Mouse (Mus musculus): ENCODE data around the gene Acox1. TPM values are rescaled to one million over a fixed set of nuclear protein-coding genes. Genes with fewer than 3 reads are reported as not detected.

The Acox1 gene
- polyA plus RNA-seq, 1 experiment = 22.4 TPM

- Histone ChIP-seq H3K79me3 (ENCODE audit: low read depth) (no peaks in the 10 kb centered on the region), H3K27me3 (ENCODE audit: control insufficient read depth, insufficient read depth, insufficient read length) (no peaks in the 10 kb centered on the region), H3K4me3 (ENCODE audit: insufficient read depth, poor library complexity, severe bottlenecking) (no peak overlapping the region), H3K36me3 (ENCODE audit: control insufficient read depth, insufficient read depth) (no peaks in the 10 kb centered on the region), H3K79me2 (ENCODE audit: control insufficient read depth, insufficient read depth) (no peaks in the 10 kb centered on the region), H3ac (ENCODE audit: control insufficient read depth, insufficient read length, low read depth) (no peak overlapping the region)
- TF ChIP-seq CTCF (IDR thresholded peaks at IDR 0.05; ENCODE audit: control insufficient read depth, insufficient read depth, insufficient read length) (no peak), FOSL1 (IDR thresholded peaks at IDR 0.05; ENCODE audit: insufficient read depth, low read length, poor library complexity, severe bottlenecking) (no peak), MAX (IDR thresholded peaks at IDR 0.05) (no peak), CEBPB (IDR thresholded peaks at IDR 0.05; ENCODE audit: low read depth) (no peak), USF1 (IDR thresholded peaks at IDR 0.05; ENCODE audit: low read depth) (no peak), MYOD1 (IDR thresholded peaks at IDR 0.05; ENCODE audit: control insufficient read depth, insufficient read length, low read depth) (no peak), MYOG (IDR thresholded peaks at IDR 0.05; ENCODE audit: control insufficient read depth, extremely low read depth, insufficient read length) (no peak)
Measured at GRCm38 (mm10) chr11:116222740-116223059, 23.9 kb upstream of the Acox1 start.

- TF ChIP-seq MAX (IDR thresholded peaks at IDR 0.05) (no peak), FOSL1 (IDR thresholded peaks at IDR 0.05; ENCODE audit: insufficient read depth, low read length, poor library complexity, severe bottlenecking) (no peak), MYOD1 (IDR thresholded peaks at IDR 0.05; ENCODE audit: control insufficient read depth, insufficient read length, low read depth) (no peak), MYOG (IDR thresholded peaks at IDR 0.05; ENCODE audit: control insufficient read depth, extremely low read depth, insufficient read length) (no peak), CTCF (IDR thresholded peaks at IDR 0.05; ENCODE audit: control insufficient read depth, insufficient read depth, insufficient read length) (no peak), CEBPB (IDR thresholded peaks at IDR 0.05; ENCODE audit: low read depth) (no peak), USF1 (IDR thresholded peaks at IDR 0.05; ENCODE audit: low read depth) (no peak)
- no peaks in the 10 kb centered on the region for H3K79me2 ChIP-seq (ENCODE audit: control insufficient read depth, insufficient read depth)
- no peak overlapping the region for H3K4me3 ChIP-seq (ENCODE audit: insufficient read depth, poor library complexity, severe bottlenecking)
- no peaks in the 10 kb centered on the region for H3K79me3 ChIP-seq (ENCODE audit: low read depth)
- no peak overlapping the region for H3ac ChIP-seq (ENCODE audit: control insufficient read depth, insufficient read length, low read depth)
- no peaks in the 10 kb centered on the region for H3K36me3 ChIP-seq (ENCODE audit: control insufficient read depth, insufficient read depth)
- H3K27me3 ChIP-seq (ENCODE audit: control insufficient read depth, insufficient read depth, insufficient read length) = no peaks in the 10 kb centered on the region
Measured at GRCm38 (mm10) chr11:116221931-116222739, 23.3 kb upstream of the Acox1 start.

GRCm38 (mm10) chr11:116219885-116220284 is 21.0 kb upstream of the Acox1 start:
- Histone ChIP-seq H3ac (ENCODE audit: control insufficient read depth, insufficient read length, low read depth) (no peak overlapping the region), H3K36me3 (ENCODE audit: control insufficient read depth, insufficient read depth) (no peaks in the 10 kb centered on the region), H3K79me2 (ENCODE audit: control insufficient read depth, insufficient read depth) (no peaks in the 10 kb centered on the region), H3K79me3 (ENCODE audit: low read depth) (no peaks in the 10 kb centered on the region), H3K27me3 (ENCODE audit: control insufficient read depth, insufficient read depth, insufficient read length) (no peaks in the 10 kb centered on the region), H3K4me3 (ENCODE audit: insufficient read depth, poor library complexity, severe bottlenecking) (no peak overlapping the region)
- TF ChIP-seq CTCF (IDR thresholded peaks at IDR 0.05; ENCODE audit: control insufficient read depth, insufficient read depth, insufficient read length) (no peak), MYOG (IDR thresholded peaks at IDR 0.05; ENCODE audit: control insufficient read depth, extremely low read depth, insufficient read length) (no peak), CEBPB (IDR thresholded peaks at IDR 0.05; ENCODE audit: low read depth) (no peak), FOSL1 (IDR thresholded peaks at IDR 0.05; ENCODE audit: insufficient read depth, low read length, poor library complexity, severe bottlenecking) (no peak), MYOD1 (IDR thresholded peaks at IDR 0.05; ENCODE audit: control insufficient read depth, insufficient read length, low read depth) (no peak), MAX (IDR thresholded peaks at IDR 0.05) (no peak), USF1 (IDR thresholded peaks at IDR 0.05; ENCODE audit: low read depth) (no peak)

GRCm38 (mm10) chr11:116218737-116219400 is 20.0 kb upstream of the Acox1 start:
- H3K79me3 ChIP-seq (ENCODE audit: low read depth) = no peaks in the 10 kb centered on the region
- H3K27me3 ChIP-seq (ENCODE audit: control insufficient read depth, insufficient read depth, insufficient read length) = no peaks in the 10 kb centered on the region
- TF ChIP-seq CEBPB (IDR thresholded peaks at IDR 0.05; ENCODE audit: low read depth) (no peak), FOSL1 (IDR thresholded peaks at IDR 0.05; ENCODE audit: insufficient read depth, low read length, poor library complexity, severe bottlenecking) (no peak), CTCF (IDR thresholded peaks at IDR 0.05; ENCODE audit: control insufficient read depth, insufficient read depth, insufficient read length) (no peak), MAX (IDR thresholded peaks at IDR 0.05) (peak; percentile 75), USF1 (IDR thresholded peaks at IDR 0.05; ENCODE audit: low read depth) (no peak), MYOG (IDR thresholded peaks at IDR 0.05; ENCODE audit: control insufficient read depth, extremely low read depth, insufficient read length) (no peak), MYOD1 (IDR thresholded peaks at IDR 0.05; ENCODE audit: control insufficient read depth, insufficient read length, low read depth) (peak; percentile 92)
- no peaks in the 10 kb centered on the region for H3K36me3 ChIP-seq (ENCODE audit: control insufficient read depth, insufficient read depth)
- H3K79me2 ChIP-seq (ENCODE audit: control insufficient read depth, insufficient read depth) = no peaks in the 10 kb centered on the region
- no peak overlapping the region for H3K4me3 ChIP-seq (ENCODE audit: insufficient read depth, poor library complexity, severe bottlenecking)
- no peak overlapping the region for H3ac ChIP-seq (ENCODE audit: control insufficient read depth, insufficient read length, low read depth)

GRCm38 (mm10) chr11:116218263-116218662 is 19.4 kb upstream of the Acox1 start:
- Histone ChIP-seq H3K27me3 (ENCODE audit: control insufficient read depth, insufficient read depth, insufficient read length) (no peaks in the 10 kb centered on the region), H3K79me3 (ENCODE audit: low read depth) (no peaks in the 10 kb centered on the region), H3K4me3 (ENCODE audit: insufficient read depth, poor library complexity, severe bottlenecking) (no peak overlapping the region)

More at GRCm38 (mm10) chr11:116218263-116218662, 19.4 kb upstream of the Acox1 start:
- H3K36me3 ChIP-seq (ENCODE audit: control insufficient read depth, insufficient read depth) = no peaks in the 10 kb centered on the region
- TF ChIP-seq FOSL1 (IDR thresholded peaks at IDR 0.05; ENCODE audit: insufficient read depth, low read length, poor library complexity, severe bottlenecking) (no peak), USF1 (IDR thresholded peaks at IDR 0.05; ENCODE audit: low read depth) (no peak), MAX (IDR thresholded peaks at IDR 0.05) (no peak), CEBPB (IDR thresholded peaks at IDR 0.05; ENCODE audit: low read depth) (no peak), MYOG (IDR thresholded peaks at IDR 0.05; ENCODE audit: control insufficient read depth, extremely low read depth, insufficient read length) (no peak), MYOD1 (IDR thresholded peaks at IDR 0.05; ENCODE audit: control insufficient read depth, insufficient read length, low read depth) (no peak), CTCF (IDR thresholded peaks at IDR 0.05; ENCODE audit: control insufficient read depth, insufficient read depth, insufficient read length) (no peak)
- no peaks in the 10 kb centered on the region for H3K79me2 ChIP-seq (ENCODE audit: control insufficient read depth, insufficient read depth)
- H3ac ChIP-seq (ENCODE audit: control insufficient read depth, insufficient read length, low read depth) = no peak overlapping the region

Data from C2C12 (cell line).